Mouse (Mus musculus): Measurements from ENCODE around the gene Rtn2. TPM values are rescaled to one million over a fixed set of nuclear protein-coding genes. Genes with fewer than 3 reads are reported as not detected.
A peak's percentile ranks its signal among the peaks of the same experiment; 100 is the strongest.

Rtn2 gene
- total and polyA plus RNA-seq, 2 experiments, result 0.62 to 0.65 TPM

DNA sequence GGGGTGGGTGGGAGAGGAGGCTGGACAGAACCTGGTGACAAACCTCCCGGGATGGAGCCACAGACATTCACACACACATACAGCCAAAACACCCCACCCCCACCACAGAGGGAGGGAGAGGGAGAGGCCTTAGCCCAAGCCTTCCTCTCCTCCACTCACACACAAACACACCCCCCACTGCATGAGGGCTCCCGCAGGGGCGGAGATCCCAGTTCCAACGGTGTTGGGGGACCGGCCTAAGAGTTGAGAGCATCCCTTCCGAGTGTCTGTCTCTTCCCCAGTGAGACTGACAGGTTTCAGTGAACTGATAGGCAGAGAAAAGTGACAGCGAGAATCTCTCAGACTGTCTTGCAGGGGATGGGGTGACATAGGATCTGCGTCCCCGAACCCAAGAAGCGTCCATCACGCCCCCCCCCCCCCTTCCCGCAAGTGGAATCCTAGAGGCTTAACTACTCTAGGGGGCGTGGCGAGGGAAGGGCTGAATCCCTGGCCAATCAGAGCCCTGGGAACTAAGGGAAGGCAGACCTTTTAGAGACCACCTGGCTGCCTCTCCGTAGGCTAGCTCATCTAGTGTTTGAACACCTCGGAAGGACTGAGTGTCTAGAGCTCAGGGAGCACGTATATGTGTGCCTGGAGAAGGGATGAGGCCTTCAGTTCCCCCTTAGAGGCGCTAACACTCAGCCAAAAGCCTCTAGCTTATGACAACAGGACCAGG, 25.5 kb downstream of the Rtn2 start:
- no peaks in the 10 kb centered on the region for H3K27me3 ChIP-seq (ENCODE audit: control insufficient read depth, insufficient read depth, low read length)

GRCm38 (mm10) chr7:19308454-19309277, 26.2 kb downstream of the Rtn2 start:
- peak; percentile 73 for DNase-seq (ENCODE audit: extremely low read depth, low read depth, low spot score)
- no peaks in the 10 kb centered on the region for H3K36me3 ChIP-seq (ENCODE audit: control insufficient read depth, insufficient read depth, low read length)
- peak overlapping the region; percentile 65 for H3K9ac ChIP-seq (ENCODE audit: low read depth, low read length)
- peak overlapping the region; percentile 62 for H3K27ac ChIP-seq (replicated peaks; ENCODE audit: insufficient read depth, low read depth, low read length)
- WGBS, result under 1% methylated on average over 58 of the region's 58 CpGs
- no peaks in the 10 kb centered on the region for H3K27me3 ChIP-seq (ENCODE audit: control insufficient read depth, insufficient read depth, low read length)
- peak overlapping the region; percentile 53 for H3K4me3 ChIP-seq (ENCODE audit: insufficient read depth, low read depth, low read length)
- peaks cover 1% of the 10 kb centered on the region; the same call in 1 of the 2 replicates for H3K4me1 ChIP-seq (ENCODE audit: control insufficient read depth, insufficient read depth, low read length)
- no peaks in the 10 kb centered on the region for H3K79me2 ChIP-seq (ENCODE audit: control insufficient read depth, insufficient read depth, low read length)
- TF ChIP-seq POLR2A (IDR thresholded peaks at IDR 0.05; ENCODE audit: extremely low read depth, insufficient read depth, low read length) (0 out of 2 replicates have a peak, but pooled peaks have one; percentile 18), CTCF (IDR thresholded peaks at IDR 0.05; ENCODE audit: low read depth, low read length) (no peak)

More for the DNA sequence above, 25.5 kb downstream of the Rtn2 start:
- TF ChIP-seq CTCF (IDR thresholded peaks at IDR 0.05; ENCODE audit: low read depth, low read length) (no peak), POLR2A (IDR thresholded peaks at IDR 0.05; ENCODE audit: extremely low read depth, insufficient read depth, low read length) (no peak)
- H3K79me2 ChIP-seq (ENCODE audit: control insufficient read depth, insufficient read depth, low read length), result no peaks in the 10 kb centered on the region
- H3K4me1 ChIP-seq (ENCODE audit: control insufficient read depth, insufficient read depth, low read length), result peaks cover 1% of the 10 kb centered on the region; the same call in 1 of the 2 replicates
- H3K36me3 ChIP-seq (ENCODE audit: control insufficient read depth, insufficient read depth, low read length), result no peaks in the 10 kb centered on the region
- WGBS, result 5% methylated on average over 18 of the region's 18 CpGs
- H3K4me3 ChIP-seq (ENCODE audit: insufficient read depth, low read depth, low read length), result peak overlapping the region; percentile 45
- no peak for DNase-seq (ENCODE audit: extremely low read depth, low read depth, low spot score)
- peak overlapping the region; percentile 65 for H3K9ac ChIP-seq (ENCODE audit: low read depth, low read length)
- peak overlapping the region; percentile 62 for H3K27ac ChIP-seq (replicated peaks; ENCODE audit: insufficient read depth, low read depth, low read length)

GRCm38 (mm10) chr7:19309278-19309883, 27.0 kb downstream of the Rtn2 start:
- TF ChIP-seq CTCF (IDR thresholded peaks at IDR 0.05; ENCODE audit: low read depth, low read length), result no peak
- TF ChIP-seq POLR2A (IDR thresholded peaks at IDR 0.05; ENCODE audit: extremely low read depth, insufficient read depth, low read length), result no peak
- WGBS, result under 1% methylated on average over 48 of the region's 48 CpGs
- DNase-seq (ENCODE audit: extremely low read depth, low read depth, low spot score), result no peak
- Histone ChIP-seq H3K4me1 (ENCODE audit: control insufficient read depth, insufficient read depth, low read length) (peaks cover 1% of the 10 kb centered on the region; the same call in 1 of the 2 replicates), H3K79me2 (ENCODE audit: control insufficient read depth, insufficient read depth, low read length) (no peaks in the 10 kb centered on the region), H3K4me3 (ENCODE audit: insufficient read depth, low read depth, low read length) (peak overlapping the region; percentile 47), H3K36me3 (ENCODE audit: control insufficient read depth, insufficient read depth, low read length) (no peaks in the 10 kb centered on the region), H3K9ac (ENCODE audit: low read depth, low read length) (peak overlapping the region; percentile 37), H3K27me3 (ENCODE audit: control insufficient read depth, insufficient read depth, low read length) (no peaks in the 10 kb centered on the region), H3K27ac (replicated peaks; ENCODE audit: insufficient read depth, low read depth, low read length) (no peak overlapping the region)

GRCm38 (mm10) chr7:19309884-19310641, 27.6 kb downstream of the Rtn2 start, which contains the start of gene Fosb:
TSS of gene Fosb (minus strand) at chr7:19310051.
- Histone ChIP-seq H3K27me3 (ENCODE audit: control insufficient read depth, insufficient read depth, low read length) (no peaks in the 10 kb centered on the region), H3K27ac (replicated peaks; ENCODE audit: insufficient read depth, low read depth, low read length) (peak within 1 kb of the TSS; percentile 51; the same call in 1 of the 2 replicates), H3K9ac (ENCODE audit: low read depth, low read length) (peak within 1 kb of the TSS; percentile 59), H3K4me1 (ENCODE audit: control insufficient read depth, insufficient read depth, low read length) (peaks cover 1% of the 10 kb centered on the region; the same call in 1 of the 2 replicates), H3K36me3 (ENCODE audit: control insufficient read depth, insufficient read depth, low read length) (no peaks in the 10 kb centered on the region), H3K4me3 (ENCODE audit: insufficient read depth, low read depth, low read length) (peak within 1 kb of the TSS; percentile 84), H3K79me2 (ENCODE audit: control insufficient read depth, insufficient read depth, low read length) (no peaks in the 10 kb centered on the region)
- TF ChIP-seq POLR2A (IDR thresholded peaks at IDR 0.05; ENCODE audit: extremely low read depth, insufficient read depth, low read length) (no peak), CTCF (IDR thresholded peaks at IDR 0.05; ENCODE audit: low read depth, low read length) (peak; percentile 37; the same call in 1 of the 2 replicates)
- WGBS, result under 1% methylated on average over 48 of the region's 49 CpGs
- DNase-seq (ENCODE audit: extremely low read depth, low read depth, low spot score), result peak; percentile 83

- H3K36me3 ChIP-seq (ENCODE audit: control insufficient read depth, insufficient read depth, low read length), result no peaks in the 10 kb centered on the region
- no peak overlapping the region for H3K9ac ChIP-seq (ENCODE audit: low read depth, low read length)
- H3K79me2 ChIP-seq (ENCODE audit: control insufficient read depth, insufficient read depth, low read length), result no peaks in the 10 kb centered on the region
- TF ChIP-seq CTCF (IDR thresholded peaks at IDR 0.05; ENCODE audit: low read depth, low read length), result no peak
- TF ChIP-seq POLR2A (IDR thresholded peaks at IDR 0.05; ENCODE audit: extremely low read depth, insufficient read depth, low read length), result no peak
- peaks cover 1% of the 10 kb centered on the region; the same call in 1 of the 2 replicates for H3K4me1 ChIP-seq (ENCODE audit: control insufficient read depth, insufficient read depth, low read length)
- H3K27me3 ChIP-seq (ENCODE audit: control insufficient read depth, insufficient read depth, low read length), result no peaks in the 10 kb centered on the region
- no peak overlapping the region for H3K4me3 ChIP-seq (ENCODE audit: insufficient read depth, low read depth, low read length)
- peak; percentile 40 for DNase-seq (ENCODE audit: extremely low read depth, low read depth, low spot score)
- 42% methylated on average over 4 of the region's 4 CpGs for WGBS
- H3K27ac ChIP-seq (replicated peaks; ENCODE audit: insufficient read depth, low read depth, low read length), result no peak overlapping the region
These were observed 29.6 kb downstream of the Rtn2 start for GRCm38 (mm10) chr7:19311991-19312390.
